Mouse (Mus musculus) kidney, postnatal 36 days (tissue): ENCODE data around the gene Cachd1.

Experiments
- DNase-seq, 2 experiments: peaks; one replicate each; pipeline ENCODE4 v3.0.0; 2021 to 2022; ENCODE audit warnings: mixed read lengths in 2 of 2

Cachd1 gene

GRCm38 (mm10) chr4:100776043-100776870 is at the start of gene Cachd1:
Gene Cachd1 (plus strand): TSS chr4:100776675.
- peak; percentile 86 to 88 for DNase-seq

GRCm38 (mm10) chr4:100728896-100729479 is 47.5 kb upstream of the Cachd1 start:
- DNase-seq = peak; percentile 46 to 55

- DNase-seq = no peak
These were observed 41.2 kb upstream of the Cachd1 start for GRCm38 (mm10) chr4:100735098-100735935.

- no peak for DNase-seq
These were observed 40.5 kb upstream of the Cachd1 start for GRCm38 (mm10) chr4:100735936-100736349.

GRCm38 (mm10) chr4:100743615-100744014 is 32.9 kb upstream of the Cachd1 start:
- DNase-seq = no peak

- no peak for DNase-seq
These were observed 24.2 kb upstream of the Cachd1 start for GRCm38 (mm10) chr4:100752278-100752677.

GRCm38 (mm10) chr4:100755632-100756031 is 20.8 kb upstream of the Cachd1 start:
- DNase-seq = no peak

GRCm38 (mm10) chr4:100756499-100756898 is 20.0 kb upstream of the Cachd1 start:
- DNase-seq = no peak

GRCm38 (mm10) chr4:100758265-100758898 is 18.1 kb upstream of the Cachd1 start:
- DNase-seq = no peak

- DNase-seq = peak in 1 of 2 experiments; percentile 30
These were observed 16.9 kb upstream of the Cachd1 start for GRCm38 (mm10) chr4:100759603-100760002.

- DNase-seq = no peak
These were observed 16.1 kb upstream of the Cachd1 start for GRCm38 (mm10) chr4:100760416-100760815.

GRCm38 (mm10) chr4:100768606-100769005 is 7.9 kb upstream of the Cachd1 start:
- peak; percentile 83 to 93 for DNase-seq

- DNase-seq = peak; percentile 40 to 75
These were observed 448 bp downstream of the Cachd1 start for GRCm38 (mm10) chr4:100776871-100777375.

- DNase-seq = peak; percentile 48 to 66
These were observed 1.0 kb downstream of the Cachd1 start for GRCm38 (mm10) chr4:100777376-100778041.

- no peak for DNase-seq
These were observed 1.6 kb downstream of the Cachd1 start for GRCm38 (mm10) chr4:100778082-100778481.

- no peak for DNase-seq
These were observed 2.5 kb downstream of the Cachd1 start for GRCm38 (mm10) chr4:100779023-100779422.

- DNase-seq = no peak
These were observed 3.2 kb downstream of the Cachd1 start for GRCm38 (mm10) chr4:100779695-100780094.

GRCm38 (mm10) chr4:100780911-100781310 is 4.4 kb downstream of the Cachd1 start:
- DNase-seq = peak in 1 of 2 experiments; percentile 59

- peak; percentile 48 to 56 for DNase-seq
These were observed 5.9 kb downstream of the Cachd1 start for GRCm38 (mm10) chr4:100782348-100782747.

GRCm38 (mm10) chr4:100782891-100783290 is 6.4 kb downstream of the Cachd1 start:
- DNase-seq = peak; percentile 42 to 65

- DNase-seq = no peak
These were observed 10.7 kb downstream of the Cachd1 start for GRCm38 (mm10) chr4:100787201-100787600.

GRCm38 (mm10) chr4:100790176-100790575 is 13.7 kb downstream of the Cachd1 start:
- DNase-seq = no peak
